Mouse (Mus musculus): ENCODE data around the gene Scn4b. TPM values are rescaled to one million over a fixed set of nuclear protein-coding genes. Genes with fewer than 3 reads are reported as not detected.

Scn4b gene
- polyA plus RNA-seq, 1 experiment, result 17.4 TPM

- DNase-seq (ENCODE audit: extremely low spot score in 1 of 2, low spot score in 1 of 2), result peak; percentile 75 to 84
Observed at GRCm38 (mm10) chr9:45185250-45185649, 47.1 kb downstream of the Scn4b start.

- DNase-seq (ENCODE audit: extremely low spot score in 1 of 2, low spot score in 1 of 2), result no peak
Observed at GRCm38 (mm10) chr9:45188570-45189563, 50.7 kb downstream of the Scn4b start.

GRCm38 (mm10) chr9:45189661-45190174 lies 51.5 kb downstream of the Scn4b start:
- DNase-seq (ENCODE audit: extremely low spot score in 1 of 2, low spot score in 1 of 2), result no peak

GRCm38 (mm10) chr9:45195468-45195867 lies 57.3 kb downstream of the Scn4b start:
- DNase-seq (ENCODE audit: extremely low spot score in 1 of 2, low spot score in 1 of 2), result no peak

- no peak for DNase-seq (ENCODE audit: extremely low spot score in 1 of 2, low spot score in 1 of 2)
Observed at GRCm38 (mm10) chr9:45196125-45196830, 58.1 kb downstream of the Scn4b start.

- DNase-seq (ENCODE audit: extremely low spot score in 1 of 2, low spot score in 1 of 2), result no peak
Observed at GRCm38 (mm10) chr9:45197549-45197948, 59.4 kb downstream of the Scn4b start.

GRCm38 (mm10) chr9:45201319-45201947 lies 63.2 kb downstream of the Scn4b start:
- no peak for DNase-seq (ENCODE audit: extremely low spot score in 1 of 2, low spot score in 1 of 2)

- no peak for DNase-seq (ENCODE audit: extremely low spot score in 1 of 2, low spot score in 1 of 2)
Observed at GRCm38 (mm10) chr9:45202021-45202798, 64.0 kb downstream of the Scn4b start.

Other genes with a start within 250 kb of the Scn4b start
- gene Atp5l, start 217.7 kb upstream of the Scn4b start, polyA plus RNA-seq (2012; rRNA removed), result 723 and 788 TPM in 2 replicates
- gene Ube4a, start 172.8 kb upstream of the Scn4b start, polyA plus RNA-seq (2012; rRNA removed), result 25.3 and 27.4 TPM in 2 replicates
- 0.13 TPM in 1 of 2 replicates, not detected in the other for gene Cd3g, start 158.0 kb upstream of the Scn4b start, polyA plus RNA-seq (2012; rRNA removed)
- gene Cd3d, start 156.6 kb upstream of the Scn4b start, polyA plus RNA-seq (2012; rRNA removed), result 0.06 TPM in 1 of 2 replicates, not detected in the other
- gene Cd3e, start 128.8 kb upstream of the Scn4b start, polyA plus RNA-seq (2012; rRNA removed), result 0.08 and 0.13 TPM in 2 replicates
- gene Mpzl2, start 98.6 kb upstream of the Scn4b start, polyA plus RNA-seq (2012; rRNA removed), result 2.1 and 2.8 TPM in 2 replicates
- 2.0 and 2.1 TPM in 2 replicates for gene Mpzl3, start 83.2 kb upstream of the Scn4b start, polyA plus RNA-seq (2012; rRNA removed)
- 0.32 and 0.59 TPM in 2 replicates for gene Jaml, start 59.2 kb upstream of the Scn4b start, polyA plus RNA-seq (2012; rRNA removed)
- 82.9 and 83.5 TPM in 2 replicates for gene Scn2b, start 20.6 kb upstream of the Scn4b start, polyA plus RNA-seq (2012; rRNA removed)
- gene BC049352, start 43.6 kb downstream of the Scn4b start, polyA plus RNA-seq (2012; rRNA removed), result 2.8 and 3.1 TPM in 2 replicates
- 0.08 and 0.18 TPM in 2 replicates for gene Tmprss4, start 65.7 kb downstream of the Scn4b start, polyA plus RNA-seq (2012; rRNA removed)
- gene Il10ra, start 130.8 kb downstream of the Scn4b start, polyA plus RNA-seq (2012; rRNA removed), result 3.1 and 4.0 TPM in 2 replicates
- not detected in 2 replicates for gene Tmprss13, start 180.7 kb downstream of the Scn4b start, polyA plus RNA-seq (2012; rRNA removed)
- gene Fxyd6, start 231.8 kb downstream of the Scn4b start, polyA plus RNA-seq (2012; rRNA removed), result 129 and 152 TPM in 2 replicates

Data from frontal cortex, adult 2 months (tissue).